Mouse (Mus musculus): ENCODE results near the gene Aplp1. TPM values are rescaled to one million over a fixed set of nuclear protein-coding genes. Genes with fewer than 3 reads are reported as not detected.

The Aplp1 gene
- total RNA-seq (2021) (1 to 10 TPM; 3.2 to 3.5 TPM), polyA plus RNA-seq (2012; rRNA removed) (3.6 and 6.2 TPM in 2 replicates)
- long read RNA-seq, partial matches to known transcripts, result 1 of 5 reads
- long read RNA-seq, other reads (novel, unspliced or antisense), result 0 of 5 reads

DNA sequence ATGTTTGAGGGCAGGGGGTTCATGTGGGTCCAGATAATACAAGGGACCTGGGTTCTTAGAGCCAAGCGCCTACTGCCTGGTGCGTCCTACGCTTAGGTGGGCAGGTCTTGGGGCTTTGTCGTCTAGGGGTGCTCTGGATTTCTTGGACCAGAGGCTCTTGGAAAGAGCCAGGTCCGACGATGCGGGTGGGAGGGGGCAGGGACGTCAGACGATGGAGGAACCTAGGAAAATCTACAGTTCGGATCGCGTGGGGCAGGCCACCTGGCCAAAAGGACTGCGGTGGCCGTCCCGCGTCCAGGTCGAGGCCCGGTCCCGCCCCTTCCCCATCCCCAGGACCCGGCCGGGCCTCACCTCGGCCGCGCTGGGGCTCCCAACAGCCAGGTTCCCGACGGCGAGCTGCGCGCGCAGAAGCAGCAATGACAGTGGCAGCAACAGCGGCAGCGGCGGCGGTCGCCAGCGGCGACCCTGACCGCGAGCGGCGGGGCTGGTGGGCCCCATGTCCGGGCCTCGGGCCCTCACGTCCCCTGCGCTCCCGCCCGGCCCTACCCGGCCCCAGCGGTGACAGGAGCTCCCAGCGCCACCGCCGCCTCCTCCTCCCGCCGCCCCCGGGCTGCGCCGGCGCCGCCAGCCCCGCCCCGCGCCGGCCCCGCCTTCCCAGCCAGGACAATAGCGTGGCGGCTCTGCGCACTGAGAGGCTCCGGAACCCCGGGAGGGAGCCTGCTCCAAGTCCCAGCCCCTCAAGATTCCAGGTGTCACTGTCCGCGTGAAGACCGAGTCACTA is at the start of gene Aplp1:
Gene Aplp1, minus strand, starts transcription at position 565 of the 781 bp plus-strand sequence.
- intact Hi-C loops (cut with DNase I), result loop anchor here (5.0 kb wide), 2 partner anchors 47 to 102 kb away; partner anchors contain the start of gene Prodh2
- Histone ChIP-seq H3K27me3 (ENCODE audit: control insufficient read depth, insufficient read depth, low read length) (no peaks in the 10 kb centered on the region; the same call in 1 of the 2 replicates), H3K27ac (no peak within 1 kb of the TSS), H3K79me2 (replicated peaks; ENCODE audit: control insufficient read depth, insufficient read depth, low read length) (no peaks in the 10 kb centered on the region), H3K4me1 (ENCODE audit: control insufficient read depth, insufficient read depth, low read length) (no peaks in the 10 kb centered on the region), H3K36me3 (ENCODE audit: control insufficient read depth, insufficient read depth, low read length) (no peaks in the 10 kb centered on the region), H3K9ac (ENCODE audit: low read depth, low read length) (peak within 1 kb of the TSS; percentile 47), H3K4me3 (peak within 1 kb of the TSS; percentile 55)
- TF ChIP-seq CTCF (IDR thresholded peaks at IDR 0.05), result no peak
- no peak for TF ChIP-seq EP300 (IDR thresholded peaks at IDR 0.05; ENCODE audit: insufficient read depth, low read depth, low read length)
- no peak for TF ChIP-seq POLR2A (IDR thresholded peaks at IDR 0.05; ENCODE audit: insufficient read depth, low read depth, low read length)
- DNase-seq, result peak; percentile 72 to 76
- WGBS, result 1% methylated on average over 61 of the region's 72 CpGs

DNA sequence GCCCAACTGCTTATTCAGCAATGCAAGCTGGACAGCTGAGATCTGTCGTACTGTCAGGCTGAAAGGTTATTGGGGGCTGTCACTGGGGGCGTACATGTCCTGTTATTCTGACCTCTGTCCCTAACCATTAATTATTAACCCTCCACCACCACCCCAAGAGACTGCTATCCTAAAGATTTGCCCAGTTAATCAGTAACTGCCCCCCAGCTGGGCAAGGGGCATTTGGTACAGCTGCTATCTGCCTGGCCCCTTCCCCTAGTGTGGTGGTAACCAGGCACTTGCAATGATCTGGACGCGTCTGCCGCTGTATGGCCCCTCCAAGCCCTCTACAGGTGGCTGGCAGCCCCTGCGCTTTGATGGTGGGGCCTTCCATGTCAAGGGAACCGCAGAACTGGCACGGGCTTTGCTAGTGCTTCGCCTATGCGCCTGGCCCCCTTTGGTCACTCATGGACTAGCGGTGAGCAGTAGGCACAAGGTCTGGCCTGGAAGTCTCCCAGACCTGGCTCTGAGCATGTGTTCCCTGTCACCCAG is 48.1 kb upstream of the Aplp1 start, which contains the start of gene Prodh2:
Gene Prodh2, plus strand, starts transcription at position 222 of the 531 bp plus-strand sequence.
- Histone ChIP-seq H3K9ac (ENCODE audit: low read depth, low read length) (no peak within 1 kb of the TSS), H3K4me1 (ENCODE audit: control insufficient read depth, insufficient read depth, low read length) (no peaks in the 10 kb centered on the region), H3K27ac (no peak within 1 kb of the TSS), H3K4me3 (no peak within 1 kb of the TSS), H3K36me3 (ENCODE audit: control insufficient read depth, insufficient read depth, low read length) (no peaks in the 10 kb centered on the region), H3K27me3 (ENCODE audit: control insufficient read depth, insufficient read depth, low read length) (no peaks in the 10 kb centered on the region), H3K79me2 (replicated peaks; ENCODE audit: control insufficient read depth, insufficient read depth, low read length) (no peaks in the 10 kb centered on the region)
- 56% methylated on average over 11 of the region's 11 CpGs for WGBS
- TF ChIP-seq POLR2A (IDR thresholded peaks at IDR 0.05; ENCODE audit: insufficient read depth, low read depth, low read length), result no peak
- no peak for TF ChIP-seq EP300 (IDR thresholded peaks at IDR 0.05; ENCODE audit: insufficient read depth, low read depth, low read length)
- TF ChIP-seq CTCF (IDR thresholded peaks at IDR 0.05), result no peak
- DNase-seq, result no peak
- intact Hi-C loops (cut with DNase I), result loop anchor here (2.0 to 5.0 kb wide), 2 partner anchors 51 to 121 kb away; no protein-coding TSS in a partner anchor

DNA sequence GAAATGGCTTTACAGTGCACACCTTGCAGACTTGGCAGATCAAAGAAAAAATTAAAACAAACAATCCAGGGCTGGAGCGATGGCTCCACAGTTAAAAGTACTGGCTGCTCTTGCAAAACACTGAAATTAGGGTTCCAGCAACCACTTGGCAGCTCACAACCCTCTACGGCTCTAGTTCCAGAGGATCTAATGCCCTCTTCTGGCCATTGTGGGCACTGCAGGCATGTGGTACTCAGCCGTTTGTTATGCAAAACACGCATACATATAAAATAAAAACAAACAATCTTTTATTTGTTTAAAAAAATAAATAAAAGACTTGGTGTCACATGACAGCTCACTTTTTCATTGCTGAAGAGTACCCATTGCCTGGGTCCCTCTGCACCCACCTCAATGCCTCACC is 47.4 kb upstream of the Aplp1 start:
- H3K27me3 ChIP-seq (ENCODE audit: control insufficient read depth, insufficient read depth, low read length), result no peaks in the 10 kb centered on the region
- TF ChIP-seq POLR2A (IDR thresholded peaks at IDR 0.05; ENCODE audit: insufficient read depth, low read depth, low read length) (no peak), CTCF (IDR thresholded peaks at IDR 0.05) (peak; percentile 93)
- H3K36me3 ChIP-seq (ENCODE audit: control insufficient read depth, insufficient read depth, low read length), result no peaks in the 10 kb centered on the region
- intact Hi-C loops (cut with DNase I), result loop anchor here (2.0 to 5.0 kb wide), 2 partner anchors 50 to 120 kb away; no protein-coding TSS in a partner anchor
- H3K27ac ChIP-seq, result no peak overlapping the region
- 19% methylated on average over 4 of the region's 4 CpGs for WGBS
- no peaks in the 10 kb centered on the region for H3K4me1 ChIP-seq (ENCODE audit: control insufficient read depth, insufficient read depth, low read length)
- no peaks in the 10 kb centered on the region for H3K79me2 ChIP-seq (replicated peaks; ENCODE audit: control insufficient read depth, insufficient read depth, low read length)
- DNase-seq, result peak; percentile 63 to 83
- no peak overlapping the region for H3K9ac ChIP-seq (ENCODE audit: low read depth, low read length)
- H3K4me3 ChIP-seq, result no peak overlapping the region

DNA sequence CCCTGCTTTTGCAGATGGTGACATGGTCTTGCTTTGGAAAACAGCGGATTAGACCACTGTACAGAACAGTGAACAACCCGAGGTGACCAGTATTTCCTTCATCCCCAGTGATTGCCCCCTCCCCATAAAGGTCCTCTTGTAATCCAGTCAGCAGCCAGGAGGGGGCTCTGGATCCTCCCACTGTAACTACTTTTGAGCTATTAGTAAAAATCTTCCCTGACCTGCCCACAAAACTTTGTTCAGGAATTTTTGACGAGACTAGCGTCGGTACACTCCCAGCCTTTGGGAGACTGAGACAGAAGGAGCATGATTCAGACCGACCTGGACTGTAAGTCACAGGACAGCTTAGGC is 45.6 kb upstream of the Aplp1 start:
- Histone ChIP-seq H3K36me3 (ENCODE audit: control insufficient read depth, insufficient read depth, low read length) (no peaks in the 10 kb centered on the region), H3K4me3 (no peak overlapping the region), H3K9ac (ENCODE audit: low read depth, low read length) (no peak overlapping the region), H3K27me3 (ENCODE audit: control insufficient read depth, insufficient read depth, low read length) (no peaks in the 10 kb centered on the region), H3K79me2 (replicated peaks; ENCODE audit: control insufficient read depth, insufficient read depth, low read length) (no peaks in the 10 kb centered on the region), H3K27ac (no peak overlapping the region), H3K4me1 (ENCODE audit: control insufficient read depth, insufficient read depth, low read length) (no peaks in the 10 kb centered on the region)
- intact Hi-C loops (cut with DNase I), result loop anchor here (5.0 kb wide), 1 partner anchor 49 kb away; no protein-coding TSS in a partner anchor
- 17% methylated on average over 6 of the region's 6 CpGs for WGBS
- TF ChIP-seq CTCF (IDR thresholded peaks at IDR 0.05) (no peak), EP300 (IDR thresholded peaks at IDR 0.05; ENCODE audit: insufficient read depth, low read depth, low read length) (no peak)
- DNase-seq, result no peak

DNA sequence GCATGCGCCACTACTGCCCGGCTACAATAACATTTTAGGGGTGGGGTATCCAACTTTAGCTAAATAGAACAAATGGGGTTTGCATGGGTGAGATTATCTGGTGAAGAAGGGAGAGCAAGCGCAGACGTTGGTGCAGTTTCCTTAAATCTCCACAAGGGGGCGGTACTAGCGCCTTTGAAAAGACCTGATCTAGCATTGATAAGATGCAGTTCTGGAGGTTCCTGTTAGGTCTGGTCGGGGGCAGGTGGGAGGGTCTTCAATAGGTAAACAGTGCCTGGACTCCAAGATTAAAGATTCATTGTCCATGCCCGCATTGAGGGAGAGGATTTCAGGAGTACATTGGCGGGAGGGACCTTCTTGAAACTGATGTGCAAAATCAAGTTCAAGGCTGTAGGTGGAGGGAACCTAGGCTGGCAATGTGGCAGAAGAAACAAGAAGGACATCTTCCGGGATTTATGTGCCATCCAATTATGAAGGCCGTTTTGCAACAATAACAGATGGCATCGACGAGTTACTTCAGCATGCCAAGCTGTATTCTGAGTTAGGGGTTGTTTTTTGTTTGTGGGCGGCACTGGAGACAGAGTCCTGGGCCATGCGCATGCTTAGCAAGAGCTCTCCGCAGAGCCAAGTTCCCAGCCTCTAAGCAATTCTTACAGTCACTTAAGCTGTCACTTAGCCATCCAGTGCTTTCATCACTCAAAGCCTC is 45.1 kb upstream of the Aplp1 start:
- Histone ChIP-seq H3K36me3 (ENCODE audit: control insufficient read depth, insufficient read depth, low read length) (no peaks in the 10 kb centered on the region), H3K27ac (no peak overlapping the region), H3K27me3 (ENCODE audit: control insufficient read depth, insufficient read depth, low read length) (no peaks in the 10 kb centered on the region), H3K79me2 (replicated peaks; ENCODE audit: control insufficient read depth, insufficient read depth, low read length) (no peaks in the 10 kb centered on the region), H3K4me3 (no peak overlapping the region), H3K4me1 (ENCODE audit: control insufficient read depth, insufficient read depth, low read length) (no peaks in the 10 kb centered on the region), H3K9ac (ENCODE audit: low read depth, low read length) (no peak overlapping the region)
- 22% methylated on average over 16 of the region's 16 CpGs for whole genome bisulfite sequencing
- TF ChIP-seq EP300 (IDR thresholded peaks at IDR 0.05; ENCODE audit: insufficient read depth, low read depth, low read length), result no peak
- TF ChIP-seq CTCF (IDR thresholded peaks at IDR 0.05), result peak; percentile 74
- TF ChIP-seq POLR2A (IDR thresholded peaks at IDR 0.05; ENCODE audit: insufficient read depth, low read depth, low read length), result no peak
- peak in 1 of 2 experiments; percentile 6 for DNase-seq
- intact Hi-C loops (cut with DNase I), result loop anchor here (5.0 kb wide), 1 partner anchor 48 kb away; no protein-coding TSS in a partner anchor

All from heart, adult 2 months (tissue).